Mouse (Mus musculus): ENCODE results near the gene Cdc25b.
A peak's percentile ranks its signal among the peaks of the same experiment; 100 is the strongest.

The Cdc25b gene

GRCm38 (mm10) chr2:131186771-131187601 is at the start of gene Cdc25b, which contains the start of gene Spef1:
Gene Cdc25b (plus strand): TSS chr2:131186949.
Gene Spef1 (minus strand): TSS chr2:131187282.
- DNase-seq (ENCODE audit: low spot score in 2 of 2), result peak; percentile 63 to 82

GRCm38 (mm10) chr2:131138296-131138695 is 48.5 kb upstream of the Cdc25b start:
- DNase-seq (ENCODE audit: low spot score in 2 of 2), result no peak

DNA sequence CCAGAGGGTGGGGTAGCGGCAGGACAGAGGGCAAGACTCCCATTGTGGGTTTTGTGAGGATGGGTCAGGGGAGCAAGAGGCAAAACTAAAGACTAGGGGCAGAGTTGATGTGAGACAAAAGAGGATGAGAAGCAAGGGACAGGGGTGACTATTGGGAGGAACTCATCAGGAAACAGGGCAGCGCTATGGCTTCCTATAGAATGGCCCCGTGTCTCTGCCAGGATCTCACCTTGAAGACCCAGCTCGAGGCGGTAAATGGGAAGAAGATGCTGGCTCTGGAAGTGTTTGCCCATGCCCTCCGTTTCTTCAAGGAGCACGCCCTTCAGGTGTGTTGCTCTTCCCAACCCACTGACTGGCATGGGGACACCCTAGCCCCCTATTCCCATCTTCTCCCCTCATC is 48.0 kb upstream of the Cdc25b start:
- DNase-seq (ENCODE audit: low spot score in 2 of 2), result no peak

- DNase-seq (ENCODE audit: low spot score in 2 of 2), result no peak
Observed at GRCm38 (mm10) chr2:131139287-131139686, 47.5 kb upstream of the Cdc25b start.

DNA sequence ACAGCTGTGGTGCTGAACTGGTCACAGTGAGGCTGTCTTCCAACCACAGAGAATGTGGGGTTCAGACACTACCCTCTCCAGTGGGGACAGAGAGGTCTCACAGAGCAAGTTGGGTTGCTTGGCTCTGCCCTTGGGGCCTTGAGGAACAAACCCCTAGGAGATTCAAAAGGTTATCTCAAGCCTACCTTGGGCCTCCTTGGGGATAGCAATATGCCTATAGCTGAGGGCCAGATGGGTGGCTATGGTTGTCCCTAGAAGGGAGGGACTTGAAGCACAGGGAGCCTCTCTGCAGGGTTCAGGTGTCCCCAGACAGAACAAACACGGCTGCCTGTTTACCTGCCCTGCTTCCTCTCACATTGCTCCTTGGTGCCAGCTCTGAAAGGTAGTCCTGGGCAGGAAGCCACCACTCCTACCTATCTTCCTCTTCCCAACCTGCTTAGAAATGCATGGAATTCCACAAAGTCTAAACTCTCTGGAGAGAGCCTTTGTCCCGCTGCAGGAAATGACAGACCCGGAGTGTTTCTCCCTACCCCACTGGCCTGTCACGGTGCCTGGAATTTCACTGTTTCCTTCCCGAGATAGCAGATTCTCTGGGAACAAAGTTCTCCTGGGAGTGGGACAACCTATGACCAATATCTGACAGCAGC is 46.7 kb upstream of the Cdc25b start:
- no peak for DNase-seq (ENCODE audit: low spot score in 2 of 2)

DNA sequence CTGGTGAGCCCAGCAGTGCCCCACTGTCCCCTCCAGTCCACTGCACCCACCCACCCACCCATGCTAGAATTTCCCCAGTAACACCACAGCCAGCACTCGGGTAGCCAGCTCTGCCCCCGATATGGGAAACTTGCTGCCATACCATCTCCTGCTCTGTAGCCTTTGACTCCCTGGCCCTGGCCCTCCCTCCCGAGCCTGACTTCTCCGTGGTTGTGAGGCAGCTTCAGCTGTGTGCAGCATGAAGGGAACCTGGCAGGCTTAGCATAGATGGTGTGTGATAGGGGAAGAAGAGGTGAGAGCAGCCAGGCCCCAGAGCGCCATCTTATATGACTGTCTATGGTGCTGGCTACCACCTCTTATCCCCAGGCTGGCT is 46.2 kb upstream of the Cdc25b start:
- DNase-seq (ENCODE audit: low spot score in 2 of 2), result no peak

DNA sequence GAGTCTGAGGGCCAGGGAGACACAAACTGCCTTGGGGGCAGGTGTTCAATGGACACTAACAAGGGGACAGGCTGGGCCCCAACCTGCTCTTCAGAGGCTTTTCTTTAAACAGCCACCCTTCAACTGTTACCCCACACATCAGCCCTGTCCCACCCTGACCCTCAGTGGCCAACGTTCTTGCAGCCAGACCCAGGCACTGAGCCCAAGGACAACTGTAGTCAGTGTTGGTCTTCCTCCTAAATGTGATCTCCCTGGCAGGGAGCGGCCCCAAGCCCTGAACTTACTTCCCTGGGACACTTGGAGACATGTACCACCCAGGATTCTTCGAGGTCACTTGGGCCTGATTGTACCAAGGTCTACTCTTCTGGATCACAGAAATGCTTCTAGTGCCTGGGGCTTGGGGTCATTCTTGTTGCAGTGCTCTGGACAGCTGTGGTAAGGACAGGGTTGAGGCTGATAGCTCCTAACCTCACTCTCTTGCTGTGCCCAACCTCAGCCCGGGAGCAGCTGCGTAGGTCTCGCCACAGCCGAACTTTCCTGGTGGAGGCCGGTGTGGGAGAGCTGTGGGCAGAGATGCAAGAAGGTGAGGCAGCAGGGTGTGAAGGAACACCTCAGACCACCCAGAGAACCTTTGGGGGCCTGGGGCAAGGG is 45.3 kb upstream of the Cdc25b start:
- no peak for DNase-seq (ENCODE audit: low spot score in 2 of 2)

DNA sequence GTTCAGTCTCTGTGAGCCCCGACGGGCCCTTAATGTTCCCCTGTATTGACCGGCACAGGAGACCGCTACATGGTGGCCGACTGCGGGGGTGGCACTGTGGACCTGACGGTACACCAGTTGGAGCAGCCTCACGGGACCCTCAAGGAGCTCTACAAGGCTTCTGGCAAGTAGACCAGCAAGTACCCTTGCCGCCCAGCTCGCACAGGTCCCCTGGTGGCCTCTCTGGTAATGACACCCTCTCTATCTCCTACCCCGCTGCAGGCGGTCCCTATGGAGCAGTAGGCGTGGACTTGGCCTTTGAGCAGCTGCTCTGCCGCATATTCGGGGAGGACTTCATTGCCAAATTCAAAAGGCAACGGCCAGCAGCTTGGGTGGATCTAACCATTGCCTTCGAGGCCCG is 44.2 kb upstream of the Cdc25b start:
- peak in 1 of 2 experiments; percentile 62 for DNase-seq (ENCODE audit: low spot score in 2 of 2)

- DNase-seq (ENCODE audit: low spot score in 2 of 2), result no peak
Observed at GRCm38 (mm10) chr2:131143007-131143780, 43.6 kb upstream of the Cdc25b start.

DNA sequence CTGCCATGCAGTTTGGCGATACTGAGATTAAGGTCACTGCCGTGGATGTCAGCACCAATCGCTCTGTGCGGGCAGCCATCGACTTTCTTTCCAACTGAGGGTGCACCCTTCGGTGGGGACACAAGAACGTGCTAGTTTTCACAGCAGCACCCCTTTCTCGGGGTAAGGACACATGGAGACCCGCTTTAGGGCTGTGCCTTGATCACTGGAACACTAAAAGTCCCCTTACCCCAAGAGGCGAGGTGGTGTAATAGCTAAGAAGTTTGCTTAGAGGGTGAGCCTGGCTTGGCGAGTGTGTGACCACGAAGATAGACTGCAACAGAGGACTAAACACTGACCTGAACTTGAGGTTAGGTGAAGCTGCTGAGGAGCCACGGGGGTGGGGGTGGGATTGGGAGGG is 41.6 kb upstream of the Cdc25b start:
- DNase-seq (ENCODE audit: low spot score in 2 of 2), result no peak

- DNase-seq (ENCODE audit: low spot score in 2 of 2), result no peak
Observed at GRCm38 (mm10) chr2:131145536-131145935, 41.2 kb upstream of the Cdc25b start.

- no peak for DNase-seq (ENCODE audit: low spot score in 2 of 2)
Observed at GRCm38 (mm10) chr2:131146193-131147042, 40.3 kb upstream of the Cdc25b start.

GRCm38 (mm10) chr2:131147043-131147365 is 39.7 kb upstream of the Cdc25b start:
- DNase-seq (ENCODE audit: low spot score in 2 of 2), result no peak

DNA sequence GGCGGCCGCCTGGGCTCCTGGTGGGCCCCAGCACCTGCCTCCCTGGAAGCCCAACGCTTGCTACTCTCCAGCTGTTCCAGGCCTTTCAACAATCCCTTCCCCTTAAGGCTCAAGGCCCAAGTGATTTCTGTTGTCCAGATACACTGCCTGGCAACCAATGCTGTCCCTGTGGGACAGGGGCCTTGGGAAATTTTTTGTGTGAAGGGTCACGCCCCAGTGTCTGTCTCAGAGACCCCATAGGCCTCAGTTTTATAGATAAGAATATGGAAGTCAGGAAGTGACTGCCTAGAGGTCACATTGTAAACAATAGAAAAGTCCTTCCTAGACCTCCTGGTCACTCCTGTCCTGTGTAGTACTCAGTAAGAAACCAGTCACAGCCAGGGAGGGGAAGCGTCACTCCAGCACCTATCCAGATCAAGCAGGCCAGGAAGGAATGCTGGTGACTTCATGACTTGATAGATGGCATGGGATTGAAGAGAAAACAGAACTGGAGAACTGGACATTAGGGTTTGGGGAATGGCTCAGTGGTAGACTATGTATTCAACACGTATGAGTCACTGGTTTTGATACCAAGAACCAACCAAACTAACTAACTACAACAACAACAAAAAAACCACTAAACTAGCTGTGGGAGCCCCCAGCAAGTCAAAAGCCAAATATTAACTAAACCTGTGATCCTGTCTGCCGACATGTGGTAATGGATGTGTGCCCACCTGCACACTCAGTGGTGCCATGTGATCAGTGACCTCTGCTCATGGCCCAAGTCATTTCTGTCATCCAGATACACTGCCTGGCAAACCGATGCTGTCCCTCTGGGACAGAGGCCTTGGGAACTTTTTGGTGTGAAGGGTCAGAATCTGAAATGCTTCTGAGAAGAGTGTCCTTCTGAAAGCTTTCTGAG is 38.1 kb upstream of the Cdc25b start:
- no peak for DNase-seq (ENCODE audit: low spot score in 2 of 2)

GRCm38 (mm10) chr2:131149254-131149578 is 37.5 kb upstream of the Cdc25b start:
- DNase-seq (ENCODE audit: low spot score in 2 of 2), result no peak

DNA sequence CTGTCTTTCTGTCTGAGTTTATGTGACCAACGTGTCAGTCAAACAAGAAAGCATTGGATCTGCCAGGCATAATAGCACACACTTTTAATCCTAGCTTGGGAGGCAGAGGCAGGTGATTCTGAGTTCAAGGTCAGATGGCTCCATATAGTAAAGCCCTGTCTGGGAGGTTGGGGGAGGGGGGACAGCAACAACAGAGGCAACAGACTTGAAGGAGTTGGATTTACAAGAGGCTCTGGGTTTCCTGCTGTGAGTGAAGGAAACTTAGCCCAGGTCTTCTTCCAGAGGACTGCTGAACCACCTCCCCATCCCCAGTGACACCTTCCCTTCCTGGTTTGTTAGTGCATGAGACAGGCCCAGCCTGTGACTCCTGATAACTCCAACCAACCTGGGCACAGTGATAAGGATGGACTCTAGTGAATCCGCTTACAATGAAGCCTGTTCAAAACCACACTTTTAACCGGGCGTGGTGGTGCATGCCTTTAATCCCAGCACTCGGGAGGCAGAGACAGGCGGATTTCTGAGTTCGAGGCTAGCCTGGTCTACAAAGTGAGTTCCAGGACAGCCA is 34.5 kb upstream of the Cdc25b start:
- DNase-seq (ENCODE audit: low spot score in 2 of 2), result no peak

GRCm38 (mm10) chr2:131154036-131154435 is 32.7 kb upstream of the Cdc25b start:
- no peak for DNase-seq (ENCODE audit: low spot score in 2 of 2)

- no peak for DNase-seq (ENCODE audit: low spot score in 2 of 2)
Observed at GRCm38 (mm10) chr2:131156987-131157386, 29.8 kb upstream of the Cdc25b start.

DNA sequence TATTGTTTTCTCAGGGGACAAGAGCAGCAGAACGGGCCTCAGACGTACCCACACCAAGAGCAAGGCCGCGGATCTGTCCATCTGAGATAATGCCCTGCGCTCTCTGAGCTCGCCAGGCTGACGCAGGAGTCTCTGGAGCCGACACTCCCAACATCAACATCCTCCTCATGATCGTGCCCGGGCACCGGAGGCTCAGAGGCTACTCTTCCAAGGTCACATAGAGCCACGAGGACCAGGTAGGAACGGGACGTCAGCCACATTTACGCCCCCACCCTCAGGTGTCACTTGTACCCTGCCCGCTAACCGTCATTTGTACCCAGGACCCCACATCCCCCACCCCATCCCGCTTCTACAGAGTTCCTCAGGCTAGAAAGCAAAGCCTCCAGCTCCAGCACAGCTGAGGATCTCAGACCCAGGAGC is 27.2 kb upstream of the Cdc25b start:
- no peak for DNase-seq (ENCODE audit: low spot score in 2 of 2)

Measured in cerebellum, postnatal 4 days (tissue).